Mouse (Mus musculus) 3T3-L1 (cell line): Measurements from ENCODE around the gene Gpr1.

Experiments used
- DNase-seq: peaks from one replicate; pipeline ENCODE4 v3.0.0-alpha.2; 2015; ENCODE audit warnings: low read depth, low spot score

Gpr1 gene

DNA sequence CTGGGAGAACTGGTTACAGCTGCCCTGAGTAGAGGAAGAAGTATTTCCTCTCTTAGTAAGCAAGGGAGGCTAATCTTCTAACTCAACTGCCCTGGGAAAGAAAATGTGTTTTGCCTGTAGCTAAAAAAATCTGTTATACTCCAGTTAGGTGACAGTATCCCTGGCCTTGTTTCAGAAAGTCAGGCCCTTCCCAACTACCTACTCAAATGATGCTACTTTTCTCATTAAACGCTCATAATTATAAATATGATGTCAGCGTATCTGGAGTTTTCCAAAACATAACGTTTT, at the start of gene Gpr1:
TSS of gene Gpr1 (minus strand) at position 273 of the 288 bp plus-strand sequence.
- no peak for DNase-seq

DNA sequence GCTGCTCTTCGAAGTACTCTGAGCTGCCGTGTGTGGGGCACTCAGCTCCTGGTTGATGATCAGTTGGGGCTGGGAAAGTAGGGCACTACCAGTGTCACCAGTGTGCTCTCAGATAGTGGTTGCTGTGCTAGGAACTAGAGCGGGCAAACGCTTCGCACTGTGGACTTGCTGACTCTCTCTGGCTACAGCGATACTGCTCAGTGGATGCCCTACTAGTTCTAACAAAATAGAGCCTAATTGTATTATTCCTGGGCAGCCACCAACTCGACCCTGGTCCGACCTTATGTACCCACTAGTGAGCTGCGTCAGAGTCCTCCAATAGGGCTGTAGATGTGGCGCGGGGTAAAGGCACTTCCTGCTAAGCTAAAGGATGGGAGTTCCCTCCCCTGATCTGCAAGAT, 49.3 kb upstream of the Gpr1 start:
- DNase-seq: no peak

DNA sequence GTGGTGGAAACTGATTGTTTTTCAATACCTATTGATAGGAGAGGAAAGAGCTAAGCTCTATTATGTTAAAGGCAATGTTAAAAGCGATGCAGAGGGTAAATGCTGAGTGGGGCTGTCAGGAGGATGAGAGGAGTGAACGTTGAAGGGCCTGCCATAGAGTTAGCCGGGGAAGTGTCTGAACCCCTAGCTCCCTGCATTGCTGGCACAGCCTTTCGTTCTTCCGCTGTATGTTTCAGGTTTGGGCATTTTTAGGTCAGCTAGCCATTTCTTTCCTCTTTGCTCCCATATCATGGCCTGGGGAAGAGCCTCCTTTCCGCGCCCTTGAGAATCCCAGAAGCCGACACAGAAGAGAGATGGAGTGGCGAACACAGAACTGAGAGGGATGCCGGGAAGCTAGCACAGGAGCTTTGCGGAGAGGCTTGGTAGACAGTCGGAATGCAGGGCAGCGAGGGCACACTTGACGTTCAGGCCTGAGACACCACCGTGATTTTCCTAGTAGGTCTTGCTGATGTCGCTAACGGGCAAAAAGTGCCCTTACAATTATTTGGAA, 46.8 kb upstream of the Gpr1 start:
- DNase-seq: no peak

DNA sequence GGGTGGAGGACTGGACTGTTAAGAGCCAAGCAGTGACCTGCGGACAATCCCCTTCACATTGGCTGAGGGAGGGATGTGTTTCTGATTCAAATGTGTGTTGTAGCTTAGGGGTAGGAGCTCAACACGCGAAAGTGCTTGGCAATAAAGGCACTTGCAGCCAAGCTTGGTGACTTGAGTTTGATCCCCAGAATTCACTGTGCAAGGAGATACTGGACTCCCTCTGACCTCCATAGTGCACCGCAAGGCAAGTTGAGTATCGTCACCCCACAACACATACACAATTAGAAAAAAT, 46.3 kb upstream of the Gpr1 start:
- no peak for DNase-seq

DNA sequence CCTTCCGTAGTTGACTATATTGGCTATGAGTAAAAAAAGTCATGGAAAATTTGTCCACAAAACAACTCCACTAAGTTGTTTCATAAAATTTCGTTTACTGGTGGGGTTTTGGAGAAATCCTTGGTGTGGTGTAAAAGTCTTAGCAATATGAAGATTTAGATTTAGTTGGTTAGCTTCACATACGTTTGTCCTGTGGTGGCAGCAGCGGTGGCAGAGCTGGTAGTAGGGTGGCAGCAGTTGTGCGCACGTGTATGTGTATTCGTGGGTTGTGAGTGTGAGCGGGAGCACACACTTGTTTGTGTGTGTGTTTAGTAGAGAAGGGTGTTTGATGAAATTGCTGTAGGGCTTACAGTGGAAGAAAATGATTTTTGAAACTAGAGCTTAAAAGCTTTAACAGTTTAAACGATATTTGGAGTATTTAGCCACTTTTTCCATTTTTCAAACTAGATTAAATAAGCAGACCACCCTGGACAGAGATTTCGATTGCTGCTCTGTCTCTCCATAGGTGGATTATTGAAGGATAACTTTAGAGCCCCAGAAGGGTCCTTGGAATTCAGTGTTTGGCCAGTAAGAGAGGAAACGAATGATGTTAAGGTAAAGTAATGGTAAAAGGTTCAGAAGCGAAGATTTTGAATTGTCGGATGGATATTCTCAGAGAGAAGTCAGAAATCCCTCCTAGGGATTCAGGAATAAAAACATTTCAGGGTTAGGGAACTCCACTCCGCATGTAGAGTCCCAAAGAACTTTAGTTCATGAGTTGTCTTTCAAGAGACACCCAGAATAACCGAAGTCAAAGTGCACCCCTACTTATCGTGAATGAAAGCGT, 45.8 kb upstream of the Gpr1 start:
- DNase-seq: no peak

DNA sequence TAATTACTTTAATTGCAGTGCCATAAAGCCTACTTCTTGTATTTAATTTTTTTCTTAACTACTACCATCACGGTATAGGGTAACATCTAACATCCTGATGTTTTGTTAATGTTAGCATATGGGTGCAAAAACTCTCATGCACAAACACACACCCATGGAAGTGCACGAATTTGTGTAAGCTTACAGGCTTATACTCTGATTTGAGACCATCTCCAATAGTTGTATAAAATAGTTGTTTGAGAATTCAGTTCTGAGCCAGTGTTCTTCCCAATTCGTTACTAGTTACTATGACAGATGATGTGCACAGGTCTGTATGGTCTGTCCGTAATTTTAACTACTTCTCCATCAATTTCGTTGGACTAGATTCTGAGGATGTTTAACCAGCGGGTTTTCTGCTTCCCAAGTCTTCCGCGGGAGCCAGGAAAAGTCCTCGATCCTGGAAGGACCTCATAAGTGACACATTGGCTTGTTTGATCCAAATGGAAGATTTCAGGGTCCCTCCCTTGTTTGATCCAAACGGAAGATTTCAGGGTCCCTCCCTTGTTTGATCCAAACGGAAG, 45.0 kb upstream of the Gpr1 start:
- no peak for DNase-seq

DNA sequence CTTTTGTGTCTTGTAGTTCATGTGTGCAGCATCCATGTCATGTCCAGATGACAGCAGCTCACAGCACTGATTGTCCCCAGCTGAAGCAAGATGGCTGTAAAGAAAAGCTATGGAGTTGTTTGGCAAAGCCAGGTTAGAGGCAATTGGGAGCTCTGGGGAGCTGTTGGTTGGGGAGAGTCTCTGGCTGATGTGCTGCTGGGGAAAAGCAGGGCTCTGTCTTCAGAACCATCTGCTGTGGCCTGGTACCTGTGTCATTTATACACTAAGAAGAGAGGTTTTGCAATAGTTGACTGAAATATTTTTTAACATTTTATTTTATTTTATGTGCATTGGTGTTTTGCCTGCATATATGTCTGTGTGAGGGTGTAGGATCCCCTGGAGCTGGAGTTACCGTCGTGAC, 44.2 kb upstream of the Gpr1 start:
- no peak for DNase-seq

DNA sequence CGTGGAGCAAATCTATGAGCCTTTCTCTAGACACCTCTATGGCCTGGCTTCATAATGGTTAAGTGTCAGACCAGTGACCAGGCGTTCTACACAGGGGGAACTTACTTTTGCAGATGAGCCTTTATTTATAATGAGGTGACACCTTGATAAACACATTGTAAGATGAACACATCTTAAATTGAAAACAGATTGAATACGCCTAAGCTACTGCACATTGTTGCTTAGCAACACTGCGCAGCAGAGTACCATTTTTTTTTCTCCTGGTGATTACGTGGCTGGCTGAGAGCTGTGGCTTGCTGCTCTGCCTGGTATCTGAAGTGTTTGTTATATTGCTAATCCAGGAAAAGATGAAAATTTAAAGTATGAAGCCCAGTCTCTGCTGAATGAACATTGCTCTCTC, 41.7 kb upstream of the Gpr1 start:
- no peak for DNase-seq

DNA sequence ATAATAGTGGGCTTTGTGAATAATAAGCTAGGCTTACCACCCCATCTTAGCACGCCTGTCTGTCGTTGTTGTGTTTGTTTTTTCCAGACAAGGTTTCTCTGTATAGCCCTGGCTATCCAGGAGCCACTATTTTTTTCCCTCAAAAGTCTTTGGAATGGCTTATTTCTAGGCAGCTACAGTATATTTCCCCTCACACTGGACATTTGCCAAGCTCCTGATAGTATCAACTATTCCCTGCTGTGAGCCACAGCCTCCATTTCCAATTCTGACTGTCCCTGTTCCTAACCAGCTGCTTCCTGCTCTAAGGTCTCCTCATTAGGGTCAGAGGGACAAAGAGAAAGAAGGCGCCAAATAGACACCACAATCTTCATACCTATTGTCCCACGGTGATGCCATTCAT, 40.8 kb upstream of the Gpr1 start:
- no peak for DNase-seq

DNA sequence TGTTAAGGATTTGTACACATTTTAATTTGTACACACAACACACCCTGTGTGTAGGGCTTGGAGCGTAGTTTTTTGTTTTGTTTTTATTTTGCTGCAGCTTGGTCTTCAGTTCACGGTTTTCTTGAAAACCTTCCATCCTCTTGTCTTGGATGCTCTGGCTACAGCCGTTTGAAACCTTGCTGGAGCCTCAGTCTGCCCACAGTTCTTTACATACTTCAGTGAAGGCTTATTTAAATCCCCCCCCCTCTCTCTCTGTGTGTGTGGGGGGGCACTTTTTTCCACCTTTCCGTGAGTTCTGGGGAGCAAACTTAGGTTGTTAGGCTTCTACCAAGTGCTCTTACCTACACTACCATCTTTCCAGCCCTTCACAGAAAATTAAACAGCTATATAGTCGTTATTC, 38.9 kb upstream of the Gpr1 start:
- DNase-seq: no peak

DNA sequence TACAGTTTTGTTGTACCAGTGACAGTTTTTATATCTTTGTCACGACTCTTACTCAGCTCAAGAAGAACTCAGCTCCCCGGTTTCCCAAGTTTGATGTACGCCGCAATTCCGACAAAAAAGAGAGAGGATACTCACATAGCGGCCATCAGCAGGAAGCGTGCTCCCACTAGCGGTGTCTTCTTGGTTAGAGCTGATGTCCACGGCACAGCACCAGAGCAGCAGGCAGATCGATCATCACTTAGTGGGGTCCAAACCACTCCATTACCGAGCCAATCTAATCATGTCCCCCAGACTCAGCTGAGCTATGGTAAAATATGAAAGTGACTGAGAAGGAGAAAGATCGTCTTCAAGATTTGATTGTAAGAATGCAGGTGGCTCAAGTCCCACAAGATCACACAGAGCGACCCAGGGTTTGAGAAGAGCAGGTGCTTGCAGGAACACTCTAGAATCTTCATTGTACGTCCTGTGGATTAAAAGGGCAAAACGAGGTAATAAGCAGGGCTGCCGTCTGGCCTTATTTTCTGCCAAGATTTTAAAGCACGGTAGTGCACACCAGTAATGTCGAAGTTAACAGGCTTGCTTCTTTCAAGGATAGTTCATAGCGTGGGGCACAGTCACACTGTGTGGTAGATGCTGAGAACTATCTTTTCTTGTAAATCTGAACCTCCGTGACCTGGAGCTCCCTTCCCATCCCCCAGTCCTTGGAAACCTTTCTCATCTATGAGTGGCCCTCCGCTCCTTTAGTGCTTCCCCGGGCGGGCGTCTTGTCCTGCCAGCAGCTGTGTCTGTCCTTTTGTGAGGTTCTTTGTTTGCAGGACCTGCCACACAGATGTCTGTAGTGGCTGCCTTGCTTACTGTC, 38.2 kb upstream of the Gpr1 start:
- no peak for DNase-seq

DNA sequence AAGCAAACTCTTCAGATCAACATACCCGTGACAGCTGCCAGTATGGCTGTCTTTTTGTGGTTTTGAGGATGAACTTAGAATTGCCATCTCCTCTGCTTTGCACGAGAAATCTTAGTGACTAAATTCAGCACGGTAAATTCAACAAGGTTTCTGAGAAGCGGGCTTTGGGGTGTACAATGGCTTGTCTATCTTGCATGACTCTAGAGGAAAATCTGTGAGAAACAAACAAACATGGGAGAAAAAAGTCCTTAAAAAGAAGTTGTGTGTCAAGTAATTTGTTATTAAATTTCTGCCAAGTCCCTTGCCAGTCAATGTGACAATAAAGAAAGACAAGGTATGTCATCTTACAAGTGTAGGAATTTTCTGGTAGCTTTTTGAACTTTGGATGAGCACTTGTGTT, 34.9 kb upstream of the Gpr1 start:
- no peak for DNase-seq

DNA sequence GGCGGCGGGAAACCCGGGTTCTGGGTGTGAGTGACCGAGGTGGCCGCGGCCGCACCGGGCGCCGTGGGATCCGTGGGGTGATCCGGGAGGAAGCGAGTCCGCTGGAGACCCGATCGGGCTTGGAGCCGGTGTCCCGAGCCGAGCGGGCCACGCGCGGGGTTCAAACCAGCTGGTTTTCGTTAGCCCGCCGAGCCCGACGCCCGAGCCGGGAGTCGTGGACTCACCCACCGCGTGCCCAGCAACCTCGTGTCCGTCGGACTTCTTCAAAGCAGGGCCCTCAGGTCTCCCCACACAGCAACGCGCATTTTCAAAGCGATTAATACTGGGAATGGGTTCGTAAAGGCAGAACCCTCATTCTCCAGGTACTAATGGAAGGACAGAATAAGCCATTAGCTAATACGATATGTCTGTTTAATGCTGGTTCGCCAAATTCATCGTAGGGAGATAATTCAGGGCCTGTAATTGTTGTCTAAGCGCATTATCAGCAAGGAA, 34.1 kb upstream of the Gpr1 start:
- no peak for DNase-seq

DNA sequence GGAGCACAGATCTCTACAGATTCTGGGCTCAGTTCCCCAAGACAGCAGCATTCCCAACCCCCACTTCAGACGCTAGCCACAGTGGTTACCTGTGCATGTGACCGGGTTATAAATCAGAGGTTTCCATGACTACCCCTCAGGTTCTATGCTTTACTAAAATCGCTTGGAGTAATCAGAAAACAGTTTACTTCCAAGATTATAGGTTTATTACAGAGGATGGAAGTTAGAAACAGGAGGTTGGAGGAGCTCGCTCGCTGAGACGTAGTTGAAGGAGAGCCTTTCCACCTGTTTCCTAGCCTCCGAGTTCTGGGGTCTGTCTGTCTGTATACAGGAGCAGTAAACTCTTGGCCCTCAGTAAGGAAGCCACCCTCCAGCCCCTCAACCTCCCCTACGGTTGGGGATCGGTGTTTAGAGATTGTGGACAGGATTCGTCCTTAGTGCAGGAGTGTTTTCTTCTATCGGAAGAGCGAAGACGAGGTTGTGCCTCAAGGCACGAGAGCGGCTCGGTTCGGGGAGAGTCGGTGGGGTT, 33.6 kb upstream of the Gpr1 start:
- no peak for DNase-seq

DNA sequence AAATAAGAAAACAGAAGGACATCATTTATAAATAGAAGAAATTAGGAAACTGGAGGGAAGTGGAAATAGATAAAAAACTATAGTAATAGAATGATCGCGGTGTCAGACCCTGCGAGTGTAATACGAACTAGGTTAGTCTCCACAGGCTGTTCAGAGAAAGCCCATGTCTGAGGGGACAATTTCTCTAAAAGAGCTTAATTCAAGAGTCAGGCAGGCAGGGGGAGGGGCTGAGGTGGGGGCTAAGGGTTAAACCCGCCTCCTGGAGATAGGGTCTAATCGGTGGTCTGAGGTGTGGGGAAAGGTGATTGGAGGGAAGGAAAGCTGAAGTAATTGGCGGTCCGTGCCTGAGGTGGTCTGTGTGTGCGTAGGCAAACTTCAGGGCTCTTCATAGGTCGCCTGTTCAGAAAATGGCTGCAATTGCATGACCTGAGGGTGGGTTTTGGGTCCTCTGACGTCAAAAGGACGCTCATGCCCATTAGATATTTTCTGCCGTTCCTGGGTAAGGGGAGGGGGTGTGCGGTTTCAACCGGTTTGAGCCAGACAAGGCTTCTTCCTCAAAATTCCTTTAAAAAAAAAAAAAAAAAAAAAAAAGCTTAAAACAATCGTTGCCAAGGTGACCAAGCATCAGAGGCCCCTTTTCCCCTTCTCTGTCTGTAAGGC, 32.6 kb upstream of the Gpr1 start:
- no peak for DNase-seq

DNA sequence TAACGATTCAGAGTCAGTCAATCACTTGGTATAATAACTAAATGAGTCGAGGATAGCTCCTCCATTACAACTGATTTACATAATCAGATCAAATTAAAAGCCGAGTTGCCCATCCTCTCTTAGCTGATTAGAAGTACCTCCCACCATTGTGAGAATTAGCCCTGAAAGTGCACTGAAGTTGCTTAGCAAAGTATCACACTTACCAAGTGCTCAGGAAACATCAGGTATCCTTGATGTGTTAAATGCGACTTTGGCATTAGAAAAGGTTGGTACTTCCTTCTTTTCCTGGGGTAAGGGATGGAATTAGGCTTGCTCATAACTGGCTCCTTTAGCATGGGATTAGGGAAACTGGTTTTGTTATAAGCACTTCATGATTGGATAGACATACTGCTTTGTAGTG, 29.5 kb upstream of the Gpr1 start:
- DNase-seq: no peak

DNA sequence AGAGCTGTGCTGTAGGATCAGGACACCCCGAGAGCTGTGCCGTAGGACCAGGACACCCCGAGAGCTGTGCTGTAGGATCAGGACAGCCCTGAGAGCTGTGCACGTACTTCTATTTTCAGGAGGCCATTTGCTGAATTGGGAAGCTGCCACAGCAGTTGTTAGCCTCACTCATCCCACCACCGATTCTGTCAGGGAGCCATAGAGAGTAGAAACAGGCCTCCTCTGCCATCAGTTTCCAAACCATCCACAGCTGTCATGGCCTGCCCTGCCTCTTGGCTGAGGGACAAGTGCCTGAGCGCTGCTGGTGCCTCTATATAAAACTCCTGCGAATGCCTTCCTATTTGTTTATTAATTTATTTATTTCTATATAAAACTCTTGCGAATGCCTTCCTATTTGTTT, 25.4 kb upstream of the Gpr1 start:
- no peak for DNase-seq

DNA sequence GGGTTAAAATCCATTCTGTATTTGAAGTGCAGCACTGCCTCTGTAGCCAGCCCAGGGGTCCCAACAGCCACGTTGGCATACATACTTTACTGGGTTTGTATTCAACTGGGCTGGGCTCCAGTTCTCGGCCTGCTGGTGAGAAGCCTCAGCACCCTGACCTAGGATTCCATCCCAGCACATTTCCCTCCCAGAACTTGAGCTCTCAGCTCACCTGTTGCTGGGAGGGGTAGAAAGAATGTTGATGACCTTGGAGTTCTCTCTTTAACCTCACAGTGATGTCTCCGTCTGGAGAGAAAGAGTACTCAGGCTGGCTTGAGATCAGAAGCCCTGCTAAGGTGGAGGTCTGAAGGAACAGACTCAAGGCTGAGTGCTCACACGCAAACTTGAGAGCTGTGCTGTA, 25.0 kb upstream of the Gpr1 start:
- no peak for DNase-seq

DNA sequence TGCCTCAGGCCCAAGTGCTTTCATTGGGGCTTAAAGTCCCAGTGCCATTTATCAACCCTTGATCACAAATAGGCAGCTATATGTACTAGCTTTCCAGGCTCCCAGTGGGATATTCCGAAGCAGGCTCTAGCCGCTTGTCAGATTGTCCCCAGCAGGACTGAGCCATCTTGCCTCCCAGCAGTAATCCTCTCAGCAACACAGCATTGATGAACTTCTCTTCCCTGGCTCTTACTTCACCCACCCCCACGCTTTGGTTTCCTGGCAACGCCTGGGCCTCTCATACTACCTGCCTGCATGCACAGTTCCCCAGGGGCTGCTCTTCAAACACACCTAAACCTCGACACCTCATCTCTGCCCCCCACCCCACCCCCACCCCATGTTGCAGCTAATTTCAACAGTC, 23.0 kb upstream of the Gpr1 start:
- no peak for DNase-seq

DNA sequence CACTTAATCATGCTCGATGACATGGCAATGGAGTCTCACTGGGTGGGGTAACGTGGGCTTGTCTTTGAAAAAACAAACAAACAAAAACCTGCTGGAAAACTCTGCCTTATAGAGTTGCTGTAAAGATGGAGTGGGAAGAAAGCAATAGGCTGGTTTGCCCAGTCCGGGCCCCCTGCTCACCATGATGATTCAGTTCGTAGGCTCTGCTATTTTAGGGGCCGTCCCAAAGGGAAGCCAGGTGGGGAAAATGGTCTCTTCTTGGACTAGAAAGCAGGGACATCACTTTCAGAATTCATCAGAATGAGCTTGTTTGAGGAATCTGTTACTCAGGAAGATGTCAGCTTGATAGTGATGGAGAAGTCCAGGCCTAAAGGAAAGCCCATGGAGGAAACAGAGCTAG, 12.9 kb upstream of the Gpr1 start:
- no peak for DNase-seq

DNA sequence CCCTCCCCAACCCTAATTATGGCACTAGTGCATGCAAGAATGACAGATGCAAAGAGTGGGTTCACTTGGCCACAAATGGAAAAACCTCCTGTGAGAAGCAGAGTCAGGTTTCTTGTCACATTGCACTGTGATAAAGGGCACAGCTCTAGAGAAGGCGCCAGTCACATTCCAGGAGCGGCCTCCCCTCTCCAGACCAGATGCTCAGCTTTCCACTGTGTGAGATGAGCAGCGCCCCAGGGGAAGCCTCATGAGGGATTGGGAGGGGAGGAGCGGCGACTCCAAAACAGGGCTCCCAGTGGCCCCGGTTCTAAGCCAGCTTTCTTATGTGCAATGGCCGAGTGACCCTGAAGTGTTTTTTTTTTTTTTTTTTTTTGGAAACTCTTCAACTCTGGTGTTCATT, 11.5 kb upstream of the Gpr1 start:
- DNase-seq: no peak

DNA sequence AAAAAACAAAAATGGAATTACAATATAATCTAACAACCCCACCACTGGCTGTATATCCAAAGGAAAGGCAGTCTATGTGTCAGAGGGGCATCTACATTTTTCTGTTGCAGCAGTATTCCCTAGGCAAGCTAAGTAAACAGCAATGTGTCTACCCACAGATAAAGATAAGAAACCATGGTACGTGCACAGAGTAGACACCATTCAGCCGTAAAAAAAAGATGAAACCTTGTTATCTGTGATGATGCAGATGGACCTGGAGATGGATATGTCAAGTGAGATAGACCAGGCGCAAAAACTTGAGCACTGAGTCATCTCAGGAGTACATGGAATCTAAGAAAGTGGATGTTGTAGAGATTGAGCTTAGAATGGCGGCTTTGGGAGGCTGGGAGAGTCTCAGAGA, 10.7 kb upstream of the Gpr1 start:
- no peak for DNase-seq
